Mouse (Mus musculus) thymus, postnatal 14 days (tissue): ENCODE data around the gene Prkce.

Experiments
- DNase-seq: peaks from one replicate; pipeline ENCODE4 v3.0.0; 2021

Gene Prkce

DNA sequence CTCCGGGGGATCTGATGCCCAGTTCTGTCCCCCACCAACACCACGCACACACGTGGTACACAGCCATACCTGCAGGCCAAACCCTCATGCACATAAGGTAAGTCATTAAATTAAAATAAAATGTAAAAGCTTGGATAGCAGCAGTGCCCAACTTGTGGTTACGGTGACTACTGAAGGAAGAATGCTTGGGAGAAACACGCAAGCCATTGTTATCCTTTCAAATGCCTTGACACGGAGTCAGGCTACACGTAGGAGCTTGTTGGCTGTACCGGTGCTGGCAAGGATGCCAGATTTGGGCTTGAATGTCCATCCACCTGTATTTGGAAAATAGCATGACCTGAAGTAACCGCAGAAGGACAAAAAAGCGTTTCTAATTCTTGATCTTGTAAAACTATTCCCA, 423.7 kb downstream of the Prkce start:
- DNase-seq, result no peak

GRCm38 (mm10) chr17:86592991-86593586, 425.5 kb downstream of the Prkce start:
- no peak for DNase-seq

GRCm38 (mm10) chr17:86595526-86595925, 427.9 kb downstream of the Prkce start:
- DNase-seq, result no peak

- no peak for DNase-seq
These were observed 433.5 kb downstream of the Prkce start for GRCm38 (mm10) chr17:86601116-86601515.

GRCm38 (mm10) chr17:86601901-86602300, 434.3 kb downstream of the Prkce start:
- no peak for DNase-seq

DNA sequence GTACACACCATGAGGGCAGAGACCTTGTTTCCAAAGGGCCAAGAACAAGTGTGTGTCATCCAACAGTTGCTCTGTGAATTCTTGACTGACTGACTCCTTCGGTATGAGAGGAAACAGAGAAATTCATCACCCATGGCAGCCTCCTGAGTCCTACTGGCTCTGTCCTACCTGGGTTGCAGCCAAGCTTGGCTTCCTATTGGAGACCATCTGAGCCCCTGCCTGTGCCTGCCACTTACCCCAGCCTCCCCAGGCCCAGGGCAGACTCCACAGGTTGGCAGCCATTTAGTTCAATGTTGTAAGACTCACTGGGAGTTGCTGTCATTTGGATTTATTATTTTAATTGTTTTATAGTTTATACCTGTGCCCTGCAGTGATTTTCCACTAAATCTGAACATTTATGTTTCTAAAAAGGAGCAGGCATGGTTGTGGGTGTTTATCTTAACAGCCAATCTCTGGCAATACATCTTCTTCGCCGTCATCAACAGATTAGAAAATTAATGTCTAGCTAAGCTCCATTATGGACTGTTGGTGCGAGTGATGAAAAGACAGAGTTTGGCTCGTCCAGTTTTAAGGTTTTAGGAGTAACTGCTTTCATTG, 436.4 kb downstream of the Prkce start:
- no peak for DNase-seq

DNA sequence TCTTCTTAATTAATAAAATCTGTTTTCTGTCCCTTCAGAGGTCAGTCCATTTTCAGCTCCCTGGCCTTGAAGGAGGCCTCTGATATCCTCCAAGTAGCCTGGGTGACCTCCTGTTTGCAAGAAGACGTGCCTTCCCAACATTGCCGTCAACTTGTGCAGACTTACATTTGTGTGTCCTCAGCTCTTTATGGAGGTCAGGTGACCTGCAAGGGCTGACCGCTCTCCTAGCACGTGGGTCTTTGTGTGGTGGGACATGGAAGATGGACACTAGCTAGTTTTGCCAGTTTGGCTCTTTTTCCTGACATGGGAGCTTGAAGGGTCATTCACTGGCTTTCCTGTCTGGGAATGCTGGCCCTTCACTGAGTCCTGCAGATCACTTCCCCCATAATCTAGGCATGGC, 440.4 kb downstream of the Prkce start:
- no peak for DNase-seq

GRCm38 (mm10) chr17:86610271-86610969, 442.8 kb downstream of the Prkce start:
- DNase-seq, result no peak

GRCm38 (mm10) chr17:86611772-86612171, 444.2 kb downstream of the Prkce start:
- DNase-seq, result no peak

- no peak for DNase-seq
These were observed 448.2 kb downstream of the Prkce start for GRCm38 (mm10) chr17:86615592-86616291.

- DNase-seq, result no peak
These were observed 450.1 kb downstream of the Prkce start for GRCm38 (mm10) chr17:86617570-86618237.

DNA sequence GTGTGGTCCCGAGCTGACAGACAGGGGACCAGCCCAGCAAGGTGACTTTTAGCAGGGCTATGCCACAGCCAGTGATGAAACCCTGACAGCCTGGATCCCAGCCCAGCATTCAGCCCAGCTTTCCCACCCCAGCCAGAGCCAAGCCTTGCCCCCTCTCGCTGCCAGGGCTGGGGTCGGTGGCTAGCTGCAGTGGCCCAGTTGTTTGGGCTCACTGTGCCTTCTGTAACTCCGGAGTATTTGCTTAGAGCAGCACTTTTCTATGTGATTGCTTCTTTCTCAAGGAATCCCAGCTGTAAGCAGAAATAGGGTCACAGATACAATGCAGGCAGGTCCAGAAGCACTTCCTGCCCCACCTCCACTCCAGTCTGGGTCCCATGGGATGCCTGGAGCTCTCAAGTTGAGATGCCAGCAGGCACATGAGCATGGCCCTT, 450.9 kb downstream of the Prkce start:
- DNase-seq, result no peak

GRCm38 (mm10) chr17:86622862-86623261, 455.3 kb downstream of the Prkce start:
- DNase-seq, result no peak

GRCm38 (mm10) chr17:86626523-86626922, 458.9 kb downstream of the Prkce start:
- no peak for DNase-seq

- DNase-seq, result no peak
These were observed 465.5 kb downstream of the Prkce start for GRCm38 (mm10) chr17:86633131-86633530.

GRCm38 (mm10) chr17:86637311-86637710, 469.7 kb downstream of the Prkce start:
- no peak for DNase-seq

GRCm38 (mm10) chr17:86639279-86639678, 471.7 kb downstream of the Prkce start:
- no peak for DNase-seq

- DNase-seq, result no peak
These were observed 479.6 kb downstream of the Prkce start for GRCm38 (mm10) chr17:86647226-86647625.

DNA sequence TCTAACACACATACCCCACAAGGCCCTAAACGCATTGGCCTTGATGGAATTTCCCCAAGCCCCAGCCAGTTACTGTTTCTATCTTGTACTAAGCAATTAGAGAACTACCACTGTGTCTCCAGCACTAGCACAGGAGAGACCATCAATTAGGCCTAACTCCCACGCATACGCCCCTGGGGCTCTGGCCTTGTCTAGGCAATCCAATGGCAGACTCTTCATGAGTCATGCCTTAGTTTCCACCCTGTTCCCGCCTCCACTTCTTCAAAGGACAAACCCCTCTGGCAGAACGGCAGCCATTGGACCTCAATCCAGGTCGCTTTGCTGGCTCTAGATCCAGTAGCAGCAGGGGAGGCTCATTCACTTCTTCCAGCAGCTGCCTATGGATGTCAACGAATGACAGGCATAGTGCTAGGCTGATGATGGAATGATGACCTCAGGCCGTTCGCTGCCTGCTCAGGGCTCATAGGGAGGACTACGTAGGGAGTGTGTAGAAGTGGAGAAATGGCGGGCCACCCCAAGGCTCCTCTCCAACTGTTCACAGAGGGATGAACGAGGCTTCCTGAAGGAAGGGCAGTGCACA, 481.4 kb downstream of the Prkce start:
- no peak for DNase-seq

- no peak for DNase-seq
These were observed 482.7 kb downstream of the Prkce start for GRCm38 (mm10) chr17:86650241-86650640.

DNA sequence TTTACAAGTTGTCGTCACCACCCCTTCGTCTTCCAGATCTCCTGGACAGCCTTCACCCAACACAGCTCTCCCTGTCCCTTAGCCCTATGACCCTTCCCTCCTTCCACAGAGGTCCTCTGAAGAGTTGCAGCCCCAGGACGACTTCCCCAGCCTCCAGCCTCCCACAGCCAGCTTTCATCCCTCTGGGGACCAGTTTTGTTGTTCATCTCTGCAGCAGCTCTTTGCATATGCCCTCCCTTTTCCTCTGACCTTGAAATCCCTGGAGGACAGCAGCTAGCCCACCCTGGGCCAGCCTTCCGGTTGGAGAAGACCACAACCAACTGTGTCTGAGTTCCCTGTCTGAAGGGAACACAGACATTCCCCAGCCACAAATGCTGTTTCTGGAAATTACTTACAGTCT, 483.5 kb downstream of the Prkce start:
- DNase-seq, result no peak

GRCm38 (mm10) chr17:86652751-86653150, 485.2 kb downstream of the Prkce start:
- no peak for DNase-seq

DNA sequence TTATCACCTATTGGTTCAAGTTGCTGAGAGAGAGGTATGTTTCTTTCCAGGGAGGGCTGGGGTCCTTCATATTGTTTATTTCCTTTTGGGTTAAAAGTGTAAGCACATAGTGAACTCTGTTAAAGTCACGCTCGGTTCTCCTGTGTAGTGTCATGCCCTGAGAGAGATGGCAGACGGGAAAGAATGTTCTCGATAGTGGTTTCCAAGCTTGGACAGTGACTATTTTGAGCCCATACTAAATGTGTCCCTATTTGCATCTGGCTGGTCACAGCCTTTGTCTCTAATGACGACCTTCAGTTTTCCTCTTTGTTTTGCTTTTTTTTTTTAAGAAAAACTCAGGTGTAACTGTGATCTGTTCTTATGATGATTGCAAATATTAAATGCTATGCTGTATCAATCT, 488.8 kb downstream of the Prkce start:
- no peak for DNase-seq
